Mouse (Mus musculus) brain, adult 2 months (tissue): ENCODE measurements around the gene Nmnat1.
A peak's percentile ranks its signal among the peaks of the same experiment; 100 is the strongest.
"Not testable (repeated sequence)": the region's sequence is repeated elsewhere in the genome, so short reads cannot be mapped to it uniquely, and the experiment has no call there.

Experiments used
- DNase-seq: peaks from one replicate; pipeline ENCODE4 v3.0.0; 2011; ENCODE audit warnings: low read depth, low spot score

The Nmnat1 gene

GRCm38 (mm10) chr4:149444964-149445701, 39.9 kb downstream of the Nmnat1 start:
- DNase-seq: peak; percentile 98

- DNase-seq: no peak
Observed at GRCm38 (mm10) chr4:149444465-149444864, 40.5 kb downstream of the Nmnat1 start.

- no peak for DNase-seq
Observed at GRCm38 (mm10) chr4:149442436-149442835, 42.6 kb downstream of the Nmnat1 start.

GRCm38 (mm10) chr4:149440576-149440975, 44.4 kb downstream of the Nmnat1 start:
- DNase-seq: no peak

GRCm38 (mm10) chr4:149431887-149432286, 53.1 kb downstream of the Nmnat1 start:
- DNase-seq: not testable (repeated sequence)

- peak; percentile 95 for DNase-seq
Observed at GRCm38 (mm10) chr4:149429592-149429991, 55.4 kb downstream of the Nmnat1 start.

GRCm38 (mm10) chr4:149426325-149427199, 58.4 kb downstream of the Nmnat1 start, which contains the start of gene Ube4b:
Gene Ube4b (minus strand): TSS chr4:149426749.
- peak; percentile 99 for DNase-seq

- peak; percentile 71 for DNase-seq
Observed at GRCm38 (mm10) chr4:149425801-149426292, 59.2 kb downstream of the Nmnat1 start.

- peak; percentile 53 for DNase-seq
Observed at GRCm38 (mm10) chr4:149424755-149425154, 60.2 kb downstream of the Nmnat1 start.

GRCm38 (mm10) chr4:149417854-149418365, 67.1 kb downstream of the Nmnat1 start:
- DNase-seq: no peak
